Mouse (Mus musculus) testis, adult 10 weeks (tissue): ENCODE data around the gene Nfasc. TPM values are rescaled to one million over a fixed set of nuclear protein-coding genes. Genes with fewer than 3 reads are reported as not detected.

Experiments used
- polyA plus RNA-seq: library from polyadenylated mRNA; stranded (reverse); fragments of 350-450 nt; fragmentation: Illumina TruSeq; extraction: RNeasy Lipid Tissue Mini Kit (QIAGEN cat#74804); gene quantifications from one replicate; pipeline ENCODE4 v1.2.3, GENCODE M21; 2014; ENCODE audit warnings: low read depth, low replicate concordance

Gene Nfasc
- 0.04 TPM for polyA plus RNA-seq

GRCm38 (mm10) chr1:132741175-132741997, at the start of gene Nfasc:
TSS of gene Nfasc (minus strand) at chr1:132741797.

GRCm38 (mm10) chr1:132542762-132543306, 198.8 kb downstream of the Nfasc start, which contains the start of gene Cntn2:
TSS of gene Cntn2 (minus strand) at chr1:132543256.

Other genes starting within 250 kb of the Nfasc start
- 13.8 TPM for gene Tmem81, start 235.6 kb downstream of the Nfasc start, polyA plus RNA-seq
- gene Cntn2, start 198.5 kb downstream of the Nfasc start, polyA plus RNA-seq, result not detected
- not detected for gene Lrrn2, start 138.5 kb upstream of the Nfasc start, polyA plus RNA-seq